Mouse (Mus musculus) neutrophil, adult 59 days (primary cell): ENCODE results near the gene Olfr6. TPM values are rescaled to one million over a fixed set of nuclear protein-coding genes. Genes with fewer than 3 reads are reported as not detected.

Source experiments
- total RNA-seq, 2 experiments: library from RNA; stranded (reverse); gene quantifications; 1 replicate in 1 of 2; 2 replicates in 1 of 2; pipeline ENCODE4 v1.2.4; 2023

Olfr6 gene
- total RNA-seq: not detected

DNA sequence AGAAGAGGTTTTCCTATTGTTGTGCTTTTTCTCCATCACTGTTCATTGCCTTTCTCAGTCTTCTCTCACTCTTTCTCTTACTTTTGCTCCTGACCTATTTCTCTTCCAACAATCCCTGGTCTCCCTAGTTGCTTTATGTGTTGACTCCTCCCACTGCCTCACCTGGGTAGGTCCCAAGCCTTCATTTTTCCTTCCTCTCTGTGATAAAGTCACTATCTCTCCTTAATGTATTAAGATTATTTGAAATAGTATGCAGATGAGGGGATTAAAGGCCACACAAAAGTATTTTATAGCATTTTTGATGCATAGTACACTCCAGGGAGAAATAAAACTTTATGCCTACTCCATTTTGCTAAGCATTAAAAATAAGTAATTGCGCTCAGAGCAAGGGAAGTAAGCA is at the start of gene Olfr6:
TSS of gene Olfr6 (minus strand) at position 101 of the 400 bp plus-strand sequence.

DNA sequence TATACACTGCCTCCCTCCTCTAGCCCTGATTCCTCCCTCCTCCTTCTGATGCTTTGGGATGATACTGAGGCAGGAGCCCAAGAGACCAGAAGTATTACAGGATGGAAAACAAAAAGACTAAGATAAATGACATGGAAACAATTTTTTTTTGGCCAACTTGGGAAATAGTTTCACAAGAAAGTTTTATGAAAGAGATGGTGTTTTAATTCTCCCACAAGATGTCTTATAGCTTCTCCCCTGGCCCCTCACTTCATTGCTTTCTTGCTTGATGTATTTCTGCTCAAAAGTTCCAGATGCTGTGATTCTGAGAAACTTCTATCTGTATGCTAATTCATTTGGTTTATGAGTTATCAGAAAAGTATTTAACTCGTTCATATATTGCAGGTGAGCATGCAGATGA is 42.2 kb upstream of the Olfr6 start, which contains the start of gene Olfr2:
TSS of gene Olfr2 (minus strand) at position 101 of the 400 bp plus-strand sequence.

GRCm38 (mm10) chr7:106975353-106975752 is 11.6 kb upstream of the Olfr6 start, which contains the start of gene Olfr711:
TSS of gene Olfr711 (minus strand) at chr7:106975453.

GRCm38 (mm10) chr7:106948212-106948611 is 15.5 kb downstream of the Olfr6 start, which contains the start of gene Olfr710:
TSS of gene Olfr710 (minus strand) at chr7:106948312.

GRCm38 (mm10) chr7:106932119-106932518 is 31.6 kb downstream of the Olfr6 start, which contains the start of gene Olfr709-ps1:
TSS of gene Olfr709-ps1 (minus strand) at chr7:106932219.

DNA sequence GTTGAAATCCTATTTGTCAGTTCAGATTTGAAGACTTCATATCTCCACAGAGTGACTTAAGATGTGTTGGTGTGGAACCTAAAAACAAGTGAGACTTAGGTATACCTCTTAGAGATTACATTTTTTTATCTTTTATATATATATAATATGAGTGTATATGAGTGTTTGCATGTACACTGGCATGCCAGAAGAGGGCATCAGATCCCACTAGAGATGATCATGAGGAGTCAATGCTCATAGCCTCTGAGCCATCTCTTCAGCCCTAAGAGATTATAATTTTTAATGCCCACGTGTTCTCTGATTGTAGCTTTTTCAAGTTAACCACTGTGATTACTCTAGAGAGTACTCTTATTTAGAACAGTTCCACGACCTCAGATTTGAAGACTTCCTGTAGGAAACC is 56.1 kb downstream of the Olfr6 start, which contains the start of gene Olfr1532-ps1:
TSS of gene Olfr1532-ps1 (plus strand) at position 326 of the 400 bp plus-strand sequence.

Other genes starting within 250 kb of the Olfr6 start
- not detected for gene Olfr695, start 247.5 kb downstream of the Olfr6 start, total RNA-seq
- gene Olfr697, start 221.5 kb downstream of the Olfr6 start, total RNA-seq: not detected
- not detected for gene Olfr698, start 208.5 kb downstream of the Olfr6 start, total RNA-seq
- not detected for gene Olfr699, start 170.7 kb downstream of the Olfr6 start, total RNA-seq
- gene Olfr700, start 155.1 kb downstream of the Olfr6 start, total RNA-seq: not detected
- gene Olfr701, start 149.8 kb downstream of the Olfr6 start, total RNA-seq: not detected
- gene Olfr702, start 130.0 kb downstream of the Olfr6 start, total RNA-seq: not detected
- gene Olfr703, start 120.6 kb downstream of the Olfr6 start, total RNA-seq: not detected
- not detected for gene Olfr704, start 100.8 kb downstream of the Olfr6 start, total RNA-seq
- not detected for gene Olfr705, start 87.0 kb downstream of the Olfr6 start, total RNA-seq
- gene Olfr706, start 75.8 kb downstream of the Olfr6 start, total RNA-seq: not detected
- gene Olfr707, start 62.7 kb downstream of the Olfr6 start, total RNA-seq: not detected
- gene Olfr1532-ps1, start 55.9 kb downstream of the Olfr6 start, total RNA-seq: not detected
- gene Olfr709-ps1, start 31.7 kb downstream of the Olfr6 start, total RNA-seq: under 1 TPM; 0.07 to 0.22 TPM
- not detected for gene Olfr710, start 15.6 kb downstream of the Olfr6 start, total RNA-seq
- gene Olfr711, start 11.5 kb upstream of the Olfr6 start, total RNA-seq: not detected
- not detected for gene Olfr2, start 42.1 kb upstream of the Olfr6 start, total RNA-seq
- not detected for gene Olfr713, start 67.2 kb upstream of the Olfr6 start, total RNA-seq
- gene Olfr714, start 107.0 kb upstream of the Olfr6 start, total RNA-seq: not detected
- gene Olfr17, start 129.3 kb upstream of the Olfr6 start, total RNA-seq: not detected
- gene Olfr715b, start 146.4 kb upstream of the Olfr6 start, total RNA-seq: not detected
- not detected for gene Olfr715, start 167.1 kb upstream of the Olfr6 start, total RNA-seq
- gene Olfr716, start 174.4 kb upstream of the Olfr6 start, total RNA-seq: not detected
- gene Nlrp14, start 203.1 kb upstream of the Olfr6 start, total RNA-seq: not detected
- gene Rbmxl2, start 245.5 kb upstream of the Olfr6 start, total RNA-seq: not detected